Mouse (Mus musculus) spleen, embryonic (tissue): ENCODE measurements around the gene Pyy.

ENCODE experiments used
- CTCF ChIA-PET: fragments of 350-600 bp; sonication (Branson Sonifier 250); formaldehyde crosslinking; loops from one replicate; lab custom pipeline; 2022; lab: Charles Lee

The Pyy gene

DNA sequence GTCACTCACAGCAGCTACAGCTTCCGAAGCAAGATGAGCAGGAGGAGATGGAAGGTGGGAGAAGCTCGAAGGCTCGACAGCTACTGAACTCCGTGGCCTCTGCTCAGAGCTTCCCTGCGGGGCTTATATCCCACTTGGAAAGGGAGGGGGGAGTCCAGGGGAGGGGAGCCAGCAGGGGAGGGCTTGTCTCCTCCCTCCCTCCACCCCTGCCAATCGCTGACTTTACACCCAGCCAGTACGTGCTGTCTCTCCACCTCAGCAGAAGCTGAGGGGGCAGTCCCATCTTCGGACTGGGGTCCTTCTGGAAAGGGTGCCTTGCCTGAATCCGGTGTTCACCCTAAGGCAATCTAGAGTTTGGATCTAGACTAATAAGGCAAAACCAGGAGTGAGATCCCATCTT lies at the start of gene Pyy:
Gene Pyy, minus strand, starts transcription at position 101 of the 400 bp plus-strand sequence.
- CTCF ChIA-PET: no interaction called here

DNA sequence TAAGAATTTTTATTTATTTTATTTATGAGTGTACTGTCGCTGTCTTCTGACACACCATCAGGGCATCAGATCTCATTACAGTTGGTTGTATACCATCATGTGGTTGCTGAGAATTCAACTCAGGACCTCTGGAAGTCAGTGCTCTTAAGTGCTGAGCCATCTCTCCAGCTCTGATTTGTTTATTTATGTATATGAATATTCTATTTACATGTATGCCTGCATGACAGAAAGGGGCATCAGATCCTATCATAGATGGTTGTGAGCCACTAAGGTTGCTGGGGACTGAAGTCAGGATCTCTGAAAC lies 49.1 kb upstream of the Pyy start:
- CTCF ChIA-PET: interaction anchor here (0.8 kb wide), 1 partner anchor 46 kb away, joined by 3 read pairs; no protein-coding TSS in a partner anchor

DNA sequence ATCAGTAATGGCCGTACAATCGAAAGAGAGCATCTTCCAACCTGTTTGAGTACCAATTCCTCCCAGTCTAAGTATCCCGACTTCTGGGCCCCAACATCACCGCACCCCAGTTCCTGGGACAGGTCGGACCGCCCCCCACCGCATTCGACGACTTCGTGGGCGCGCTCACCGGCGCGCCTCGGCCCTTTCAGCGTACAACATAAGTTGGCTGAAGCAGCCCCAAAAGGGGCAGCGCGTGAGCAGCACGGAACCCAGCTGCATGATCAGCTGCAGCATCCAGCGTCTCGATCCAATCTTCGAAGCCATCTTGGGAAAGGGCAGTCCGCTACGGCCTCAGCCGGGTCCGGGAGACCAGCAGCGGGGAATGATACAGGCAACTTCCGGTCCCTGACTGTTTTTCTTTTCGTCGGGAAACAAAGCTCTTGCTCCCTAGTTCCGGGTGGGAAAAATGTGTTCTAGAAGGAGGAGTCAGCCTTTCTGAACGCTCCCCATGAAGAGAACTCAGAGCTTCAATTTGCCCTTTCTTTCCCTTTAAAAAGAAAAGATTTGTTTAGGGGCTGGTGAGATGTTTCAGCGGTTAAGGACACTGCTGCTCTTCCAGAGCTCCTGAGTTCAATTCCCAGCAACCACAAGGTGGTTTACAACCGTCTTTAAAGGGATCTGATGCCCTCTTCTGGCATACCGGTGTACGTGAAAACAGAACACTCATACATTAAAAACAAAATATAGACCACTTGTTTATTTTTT lies 48.6 kb upstream of the Pyy start, which contains the start of gene Tmem101:
Gene Tmem101, minus strand, starts transcription at position 366 of the 747 bp plus-strand sequence.
- CTCF ChIA-PET: interaction anchor here (0.6 to 0.8 kb wide), 2 partner anchors 47 to 233 kb away, joined by 3 to 16 read pairs; no protein-coding TSS in a partner anchor

DNA sequence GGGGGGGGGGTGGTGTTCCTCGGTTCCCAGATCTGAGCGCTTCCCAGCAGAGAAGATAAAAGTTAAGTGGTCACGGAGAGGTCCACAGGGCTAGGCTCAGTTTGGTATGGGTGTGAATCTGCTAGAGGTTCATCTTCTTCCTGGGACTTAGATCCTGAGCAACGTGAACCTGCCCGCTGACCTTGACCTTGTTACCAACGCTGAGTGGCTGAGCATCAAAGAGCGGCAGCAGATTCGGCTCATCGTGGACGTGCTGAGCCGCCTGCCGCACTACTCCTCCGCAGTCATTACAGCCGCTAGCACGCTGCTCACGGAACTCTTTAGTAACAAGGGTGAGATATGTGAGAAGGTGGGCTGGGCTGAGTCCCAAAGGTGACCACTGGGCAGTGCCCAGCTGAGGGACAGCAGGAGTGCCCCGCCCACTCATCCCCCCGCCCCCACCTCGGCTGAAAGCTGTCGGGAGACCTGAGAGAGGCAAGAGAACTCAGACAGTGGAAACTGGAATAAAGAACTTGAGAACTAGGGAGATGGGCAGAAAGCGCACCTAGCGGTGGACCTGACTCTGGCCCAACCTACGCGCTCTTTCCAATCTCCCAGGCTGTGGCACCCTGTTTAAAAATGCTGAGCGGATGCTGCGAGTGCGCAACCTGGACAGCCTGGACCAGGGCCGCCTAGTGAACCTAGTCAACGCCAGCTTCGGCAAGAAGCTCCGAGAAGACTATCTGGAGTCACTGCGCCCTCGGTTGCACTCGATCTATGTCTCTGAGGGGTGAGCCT lies 39.8 kb upstream of the Pyy start:
- CTCF ChIA-PET: no interaction called here

DNA sequence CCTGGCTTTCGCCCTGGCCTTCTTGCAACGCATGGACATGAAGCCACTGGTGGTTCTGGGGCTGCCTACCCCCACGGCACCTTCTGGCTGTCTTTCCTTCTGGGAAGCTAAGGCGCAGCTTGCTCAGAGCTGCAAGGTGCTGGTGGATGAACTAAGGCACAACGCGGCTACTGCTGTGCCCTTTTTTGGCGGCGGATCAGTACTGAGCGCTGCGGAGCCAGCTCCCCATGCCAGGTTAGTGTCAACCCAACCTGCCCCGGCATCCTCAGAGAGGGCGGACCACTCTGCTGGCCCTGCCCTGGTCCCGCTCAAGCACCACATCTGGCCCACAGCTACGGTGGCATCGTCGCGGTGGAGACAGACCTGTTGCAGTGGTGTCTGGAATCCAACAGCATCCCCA lies 38.9 kb upstream of the Pyy start:
- CTCF ChIA-PET: no interaction called here

DNA sequence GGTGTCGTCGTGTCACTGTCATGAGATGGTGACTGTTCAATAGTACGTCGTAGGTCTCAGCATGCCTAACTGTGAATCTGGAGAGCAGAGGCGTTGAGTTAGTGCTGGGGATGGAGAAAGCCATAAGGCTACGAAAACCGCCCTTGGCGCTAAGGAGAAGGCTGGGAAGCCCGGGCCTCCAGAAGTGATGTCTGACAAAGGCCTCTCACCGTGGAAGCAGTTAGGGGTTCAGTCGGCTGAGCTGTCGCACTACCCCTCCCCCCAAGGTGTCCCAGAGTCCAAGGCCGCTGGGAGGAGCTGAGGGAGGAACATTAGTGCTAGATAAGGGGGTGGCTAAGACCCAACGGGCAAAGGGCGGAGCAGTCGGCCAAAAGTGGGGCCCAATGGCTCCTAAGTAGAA lies 38.4 kb upstream of the Pyy start:
- CTCF ChIA-PET: no interaction called here

DNA sequence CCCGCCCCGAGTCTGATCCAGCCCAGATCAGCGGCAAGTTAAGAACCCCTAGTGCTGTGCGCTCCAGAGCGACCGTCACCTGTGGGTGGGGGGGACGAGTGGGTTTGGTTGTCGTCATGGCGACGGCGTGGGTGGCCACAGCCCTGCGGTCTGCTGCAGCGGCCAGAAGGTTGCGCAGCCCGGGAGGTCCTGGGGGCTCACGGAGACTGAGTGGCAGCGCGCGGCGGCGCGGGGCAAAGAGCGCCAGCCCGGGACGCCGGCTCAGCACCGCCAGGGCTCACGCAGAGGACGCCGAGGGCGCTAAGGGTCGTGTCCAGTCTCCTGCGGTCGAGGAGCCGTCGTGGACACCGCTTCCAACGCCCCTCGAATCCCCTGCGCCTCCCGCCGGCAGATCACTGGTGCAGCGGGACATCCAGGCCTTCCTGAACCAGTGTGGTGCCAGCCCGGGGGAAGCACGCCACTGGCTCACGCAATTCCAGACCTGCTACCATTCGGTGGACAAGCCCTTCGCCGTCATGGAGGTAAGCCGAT lies 37.9 kb upstream of the Pyy start, which contains the start of gene Nags:
Gene Nags, plus strand, starts transcription at position 43 of the 531 bp plus-strand sequence.
- CTCF ChIA-PET: no interaction called here

DNA sequence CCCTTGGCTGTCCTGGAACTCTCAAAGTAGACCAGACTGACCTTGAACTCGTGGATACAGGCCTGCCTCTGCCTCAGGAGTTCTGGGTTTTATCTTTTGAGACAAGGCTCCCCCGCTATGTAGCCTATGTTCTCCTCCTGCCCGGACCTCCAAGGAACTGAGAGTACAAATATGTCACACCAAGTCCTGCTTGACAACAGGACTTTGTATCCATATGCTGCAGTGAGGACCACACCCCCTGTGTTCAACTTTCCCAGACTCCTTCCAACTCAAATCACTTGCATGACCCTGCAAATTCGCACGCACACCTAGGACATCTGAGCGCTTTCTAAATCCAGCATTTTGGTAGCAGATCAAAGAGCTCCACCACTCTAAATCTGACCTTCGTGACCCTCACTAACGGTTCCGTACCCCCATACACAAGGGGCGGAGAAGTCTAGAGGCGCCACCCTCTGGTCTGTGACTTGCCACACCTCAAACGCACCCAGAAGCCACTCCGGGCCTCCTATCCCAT lies 37.4 kb upstream of the Pyy start:
- CTCF ChIA-PET: no interaction called here

DNA sequence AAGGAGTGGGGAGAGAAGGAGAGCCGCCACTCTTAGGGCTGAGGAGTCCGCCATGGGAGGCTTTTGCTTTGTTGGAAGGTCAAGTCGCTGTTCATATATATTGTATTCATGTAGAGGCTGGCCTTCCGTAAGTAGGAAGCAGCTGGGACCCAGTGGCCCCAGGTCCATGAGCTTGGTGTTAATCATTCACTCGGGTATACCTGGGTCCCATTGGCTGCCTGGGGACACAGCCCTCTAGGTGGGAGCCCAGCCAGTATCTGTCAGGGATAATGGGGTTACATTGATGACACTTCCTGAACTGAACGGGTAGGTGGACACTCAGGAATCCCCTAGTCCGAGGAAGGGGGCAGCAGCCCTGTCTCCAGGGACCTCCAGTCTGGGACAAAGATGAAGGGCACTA lies 34.7 kb upstream of the Pyy start:
- CTCF ChIA-PET: interaction anchor here (0.6 kb wide), 1 partner anchor 55 kb away, joined by 9 read pairs; no protein-coding TSS in a partner anchor

DNA sequence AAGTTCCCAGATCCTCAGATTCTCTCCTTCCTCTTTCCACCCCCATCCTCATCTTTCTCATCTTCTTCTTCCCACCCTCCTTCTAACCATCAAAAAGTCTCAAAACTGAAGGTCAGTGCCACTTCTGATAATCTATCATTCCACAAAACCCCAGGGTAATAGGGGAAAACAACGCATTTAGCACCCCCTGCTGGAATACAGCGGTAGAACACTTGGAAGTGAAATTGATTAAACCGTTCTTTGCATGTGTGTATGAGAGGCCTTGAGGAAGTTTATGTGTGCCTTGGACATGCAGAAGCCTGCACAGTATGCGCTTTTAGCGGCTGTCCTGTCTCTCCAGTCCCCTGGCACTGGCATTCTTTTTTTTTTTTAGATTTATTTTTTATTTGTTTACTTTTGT lies 32.9 kb upstream of the Pyy start:
- CTCF ChIA-PET: interaction anchor here (0.5 to 0.7 kb wide), 4 partner anchors 20 to 738 kb away, joined by 3 to 5 read pairs (median 4); no protein-coding TSS in a partner anchor

DNA sequence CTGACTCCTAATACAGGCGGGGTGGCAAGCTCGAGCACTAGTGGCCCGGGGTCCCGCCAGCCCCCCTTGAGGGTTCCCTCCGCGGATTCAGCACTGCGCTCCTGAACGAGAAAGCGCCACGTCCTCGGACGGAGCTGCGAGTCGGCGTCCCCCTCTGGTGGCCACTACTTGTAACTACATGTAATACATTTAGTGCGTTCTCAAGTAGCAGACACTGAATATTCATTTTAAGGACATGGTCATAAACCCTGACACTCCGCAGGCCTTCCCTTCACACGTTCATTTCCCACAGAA lies 30.8 kb upstream of the Pyy start:
- CTCF ChIA-PET: interaction anchor here (0.6 kb wide), 2 partner anchors 22 to 271 kb away, joined by 5 to 8 read pairs; no protein-coding TSS in a partner anchor

DNA sequence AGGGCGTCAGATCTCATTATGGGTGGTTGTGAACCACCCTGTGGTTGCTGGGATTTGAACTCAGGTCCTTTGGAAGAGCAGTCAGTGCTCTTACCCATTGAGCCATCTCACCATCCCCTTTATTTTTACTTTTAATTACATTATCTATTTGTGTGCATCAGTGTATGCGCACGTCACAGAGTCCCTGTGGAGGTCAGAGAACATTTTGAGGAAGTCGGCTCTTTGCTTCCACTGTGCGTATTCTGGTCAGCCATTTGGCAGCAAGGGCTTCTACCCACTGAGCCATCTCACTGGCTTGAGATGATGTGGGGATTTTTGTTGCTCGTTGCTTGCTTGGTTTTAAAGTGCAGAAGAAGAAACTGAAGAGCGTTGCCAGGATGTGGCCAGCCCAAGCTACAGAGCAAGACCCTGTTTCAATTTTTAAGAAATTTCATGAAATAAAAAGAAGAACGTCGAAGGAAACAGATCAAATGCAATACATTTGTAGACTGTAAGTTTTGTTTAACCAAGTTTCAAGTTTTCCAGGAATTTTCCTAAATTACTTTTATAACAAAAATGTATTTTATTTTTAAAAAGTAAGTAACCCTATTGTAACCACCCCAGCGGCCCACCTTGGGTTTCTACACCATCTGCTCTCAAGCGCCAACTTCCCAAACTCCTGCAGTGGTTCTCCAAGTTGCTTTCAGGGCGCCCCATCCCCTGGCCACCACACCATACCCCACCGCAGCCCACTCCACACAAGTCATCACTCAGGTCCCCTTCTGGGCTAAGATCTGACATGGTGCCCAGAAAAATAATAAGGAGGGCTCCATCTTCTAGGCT lies 30.2 kb upstream of the Pyy start:
- CTCF ChIA-PET: no interaction called here

DNA sequence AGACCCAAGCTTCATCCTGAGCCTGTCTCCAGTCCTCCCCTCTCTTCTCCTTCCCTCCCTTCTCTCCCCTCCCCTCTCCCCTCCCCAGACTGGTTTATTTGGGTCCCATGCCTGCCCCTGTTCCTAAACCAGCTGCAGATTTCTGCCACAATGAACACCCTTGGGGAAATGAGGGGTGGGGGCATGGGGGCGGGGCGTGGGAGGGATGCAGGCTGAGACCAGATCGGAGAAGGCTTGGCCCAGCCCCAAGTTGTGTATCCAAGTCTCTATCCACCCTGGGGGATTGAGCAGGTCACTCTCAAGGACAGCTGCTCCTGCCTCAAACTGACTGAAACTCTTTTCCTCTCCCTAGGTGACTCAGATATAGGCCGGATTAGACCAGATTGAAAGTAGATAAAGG lies 26.9 kb upstream of the Pyy start:
- CTCF ChIA-PET: no interaction called here

DNA sequence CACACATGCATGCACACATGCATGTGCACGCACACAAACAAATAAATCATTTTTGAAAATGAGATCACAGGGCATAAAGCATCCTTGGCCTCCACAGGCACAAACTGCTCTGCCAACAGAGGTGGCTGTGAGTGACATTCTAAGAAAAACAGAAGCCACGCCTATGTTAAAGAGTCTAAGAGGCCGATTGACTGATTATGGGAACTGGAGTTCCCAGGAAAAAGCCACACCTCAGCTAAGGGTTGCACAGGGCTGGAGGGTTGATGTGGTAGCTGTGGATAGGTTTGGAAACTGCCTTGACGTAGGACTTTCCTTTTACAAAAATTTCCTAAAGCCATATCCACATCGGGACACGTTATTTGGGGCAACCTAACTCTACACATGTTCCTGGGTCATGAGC lies 9.8 kb upstream of the Pyy start:
- CTCF ChIA-PET: no interaction called here

DNA sequence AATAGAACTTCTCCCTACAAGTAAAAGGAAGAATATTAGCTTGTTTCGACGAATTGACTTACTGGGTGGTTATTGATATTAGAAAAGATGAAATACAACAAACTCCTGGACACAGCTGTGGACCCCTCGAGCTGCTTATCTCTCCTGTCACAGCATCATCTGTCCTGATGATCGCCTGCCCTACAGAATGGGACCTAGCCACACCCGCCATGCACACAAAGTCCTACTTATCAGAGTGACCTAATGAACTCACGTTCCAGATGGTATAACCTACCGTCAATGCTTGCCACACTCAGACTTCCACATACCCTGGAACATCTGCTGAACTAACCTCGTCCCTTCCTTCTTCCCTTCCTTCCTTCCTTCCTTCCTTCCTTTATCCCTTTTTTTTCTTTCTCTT lies 8.6 kb upstream of the Pyy start:
- CTCF ChIA-PET: interaction anchor here (0.6 to 0.7 kb wide), 3 partner anchors 14 to 75 kb away, joined by 3 to 5 read pairs (median 3); no protein-coding TSS in a partner anchor

DNA sequence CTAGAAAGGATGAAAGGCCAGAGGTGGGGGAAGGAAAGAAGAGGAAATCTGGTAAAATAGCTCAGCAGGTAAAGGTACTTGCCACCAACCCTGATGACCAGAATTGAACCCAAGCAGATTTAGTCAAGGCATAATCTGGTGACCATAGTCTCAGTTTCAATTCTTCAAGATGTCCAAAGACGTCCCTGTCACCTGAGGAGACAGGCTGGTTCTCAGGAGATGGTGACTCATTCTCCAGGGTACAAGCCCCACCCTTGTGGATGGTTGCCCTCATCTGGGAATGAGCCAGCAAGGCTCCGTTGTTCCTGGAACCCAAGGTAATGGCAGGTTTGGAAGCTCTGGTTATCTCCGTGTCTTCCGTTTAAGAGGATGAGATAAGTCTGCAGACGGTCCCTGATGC lies 3.9 kb upstream of the Pyy start:
- CTCF ChIA-PET: no interaction called here

DNA sequence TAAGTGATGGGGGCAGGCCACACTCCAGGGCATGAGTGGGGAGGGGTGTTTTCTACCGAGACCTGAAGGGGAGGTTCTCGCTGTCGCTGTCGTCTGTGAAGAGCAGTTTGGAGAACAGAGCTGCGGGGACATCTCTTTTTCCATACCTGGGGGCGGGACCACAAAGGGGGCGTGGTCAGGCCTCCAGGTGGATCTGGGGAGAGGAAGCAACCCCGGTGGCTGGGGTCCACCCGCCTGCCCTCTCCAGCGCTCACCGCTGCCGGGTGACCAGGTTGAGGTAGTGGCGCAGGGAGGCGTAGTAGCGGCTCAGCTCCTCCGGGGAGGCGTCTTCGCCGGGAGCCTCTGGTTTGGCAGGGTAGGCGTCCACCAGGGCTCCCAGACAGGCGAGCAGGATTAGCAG lies 721 bp downstream of the Pyy start:
- CTCF ChIA-PET: no interaction called here

DNA sequence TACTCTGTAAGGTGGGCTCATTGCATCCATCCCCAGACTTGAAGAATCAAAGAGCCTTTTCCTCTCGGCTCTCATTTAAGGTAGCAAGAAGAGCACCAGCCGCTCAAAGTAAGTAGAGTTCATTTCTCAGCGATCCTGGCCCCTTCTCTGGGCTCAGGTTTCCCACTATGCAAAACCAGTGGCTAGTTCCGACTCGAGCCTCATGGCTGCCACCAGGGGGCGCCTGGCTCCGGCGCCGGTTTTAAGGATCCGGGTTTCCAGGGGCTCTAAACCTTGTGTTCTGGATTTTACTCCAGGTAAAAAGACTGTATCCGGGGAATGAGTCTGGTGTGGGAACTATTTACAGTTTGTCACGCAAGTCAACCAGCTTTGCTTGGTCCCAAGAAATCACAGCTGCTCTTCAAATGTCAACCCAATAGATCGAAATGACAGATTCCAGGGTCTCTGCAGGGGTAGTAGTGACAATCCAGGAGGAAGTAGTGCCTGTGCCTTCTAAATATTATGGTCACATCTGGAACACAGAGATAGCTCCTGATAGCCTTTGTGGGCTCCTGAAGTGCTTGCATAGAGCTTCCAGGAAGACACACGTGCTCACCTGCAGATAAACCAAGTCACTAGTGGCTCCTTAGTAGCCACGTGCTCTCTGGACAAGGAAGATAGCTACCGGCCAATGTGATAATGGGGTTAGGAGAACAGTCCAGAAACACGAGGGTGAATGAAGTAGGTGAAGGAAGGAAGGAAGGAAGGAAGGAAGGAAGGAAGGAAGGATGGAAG lies 5.0 kb downstream of the Pyy start:
- CTCF ChIA-PET: interaction anchor here (0.6 kb wide), 1 partner anchor 14 kb away, joined by 3 read pairs; no protein-coding TSS in a partner anchor

DNA sequence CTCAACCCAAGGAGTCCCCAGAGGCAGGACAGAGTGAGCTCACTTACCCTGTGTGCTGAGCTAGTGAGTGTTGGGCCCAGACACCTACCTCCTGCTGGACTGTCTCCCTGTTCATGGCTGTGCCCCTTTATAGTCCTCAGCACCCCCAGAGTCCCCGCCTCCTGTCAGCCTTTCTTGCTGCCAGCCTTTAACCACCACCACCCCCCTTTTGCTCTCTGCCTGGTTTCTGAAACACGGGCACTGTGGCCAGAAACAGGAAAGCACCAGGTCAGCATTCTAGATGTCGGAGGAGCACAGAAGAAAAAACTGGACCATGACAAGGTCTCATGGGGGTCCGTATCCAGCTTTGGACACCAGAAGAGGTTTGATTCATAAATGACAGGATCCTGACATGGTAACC lies 6.4 kb downstream of the Pyy start, which contains the start of gene Ppy:
Gene Ppy, minus strand, starts transcription at position 101 of the 400 bp plus-strand sequence.
- CTCF ChIA-PET: no interaction called here

DNA sequence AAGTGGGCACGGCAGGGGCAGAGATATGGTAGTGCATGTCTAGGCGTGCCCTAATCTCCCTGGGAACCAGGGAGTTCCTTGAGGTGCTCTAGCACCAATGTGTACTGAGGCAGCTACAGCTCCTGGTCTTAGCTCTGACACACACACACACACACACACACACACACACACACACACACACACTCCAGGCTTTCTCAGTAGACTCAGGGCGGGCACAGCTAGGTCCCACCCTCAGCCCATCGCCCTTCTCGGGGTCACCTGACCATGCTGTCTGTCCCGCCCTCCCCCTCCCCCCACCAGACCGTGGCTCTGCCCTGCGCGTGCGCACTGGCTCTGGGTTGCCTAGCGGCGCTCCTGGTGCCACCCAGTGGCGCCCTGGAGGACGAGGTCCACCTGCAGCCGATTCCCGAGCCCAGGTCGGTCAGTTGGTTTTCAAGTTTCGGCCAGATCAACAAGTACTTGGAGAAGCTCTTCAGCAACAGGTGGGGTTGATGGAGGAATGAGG lies 10.7 kb downstream of the Pyy start:
- CTCF ChIA-PET: interaction anchor here (0.6 kb wide), 1 partner anchor 9 kb away, joined by 5 read pairs; no protein-coding TSS in a partner anchor
